ENCODE assay signal across 8 mouse cellular contexts in the genomic region with DNA sequence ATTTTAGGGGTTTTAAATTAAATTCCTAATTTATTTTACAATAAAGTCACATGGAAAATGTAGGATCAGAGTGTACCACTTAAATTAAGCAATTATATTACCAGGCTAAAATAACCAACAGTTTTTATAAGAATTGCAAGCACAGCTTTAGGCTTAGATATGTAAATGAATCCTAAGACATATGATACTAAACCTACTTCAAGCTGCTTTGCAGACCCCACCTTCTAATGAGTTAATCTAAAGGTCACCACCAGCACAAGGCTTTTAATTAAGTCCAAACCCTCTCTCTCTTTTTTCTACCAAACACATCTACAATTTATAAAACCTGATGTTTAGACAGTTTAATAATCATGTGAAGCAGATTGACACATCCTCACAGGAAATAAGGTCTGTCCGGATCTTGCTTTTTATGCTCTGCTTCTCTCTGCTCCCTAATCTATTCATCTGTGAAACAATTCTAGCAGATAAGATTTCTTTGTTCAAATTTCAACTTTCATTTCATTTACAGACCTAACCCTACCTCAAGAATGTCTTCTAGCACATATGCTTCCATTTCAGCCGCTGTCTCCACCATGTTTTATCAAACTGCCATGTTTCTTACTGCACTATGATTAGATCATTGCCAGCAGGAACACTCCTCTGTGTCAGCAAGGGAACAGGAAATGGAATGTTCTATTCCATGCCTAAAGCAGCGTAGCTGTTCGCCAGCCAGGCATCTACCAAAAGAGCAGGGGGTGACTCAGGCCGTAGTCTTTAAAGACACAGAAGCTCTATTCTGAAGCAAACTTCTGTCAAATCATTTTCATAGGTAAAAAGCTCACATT. TPM values are rescaled to one million over a fixed set of nuclear protein-coding genes. Genes with fewer than 3 reads are reported as not detected.
DNase-seq lines count a peak whose midpoint lies in the region; ATAC-seq lines count a peak whose summit lies in the region.

No protein-coding gene starts in this region.

- H3K9me3 ChIP-seq in embryonic facial prominence, embryonic 12.5 days, result no peaks in the 10 kb centered on the region
- no peaks in the 10 kb centered on the region for H3K9me3 ChIP-seq in megakaryocyte, embryonic 14.5 days

- 20% methylated on average over 5 of the region's 5 CpGs for WGBS in embryonic facial prominence, embryonic 12.5 days

- no peaks in the 10 kb centered on the region for H3K36me3 ChIP-seq in embryonic facial prominence, embryonic 12.5 days
- peaks cover 5% of the 10 kb centered on the region for H3K36me3 ChIP-seq in megakaryocyte, embryonic 14.5 days (replicated peaks; ENCODE audit: low read length)

- intact Hi-C loops in left cerebral cortex, postnatal 25 days (cut with DNase I), result no loop called here

- H3K9ac ChIP-seq in embryonic facial prominence, embryonic 12.5 days, result no peak overlapping the region

- peak; percentile 81 for DNase-seq in 3T3-L1 (ENCODE audit: low read depth, low spot score)
- DNase-seq in adrenal gland, adult 8-10 months, result peak; percentile 67
- DNase-seq in heart, adult 8-10 months (ENCODE audit: low spot score), result peak; percentile 83
- peak; percentile 59 for DNase-seq in kidney, adult 11 months
- DNase-seq in left cerebral cortex, postnatal 25 days (ENCODE audit: low spot score in 2 of 2), result peak; percentile 73 to 83
- peak; percentile 44 for DNase-seq in right cerebral cortex, postnatal 25 days

- peak overlapping the region; percentile 37 for H3K4me2 ChIP-seq in embryonic facial prominence, embryonic 12.5 days (replicated peaks)

- H3K4me3 ChIP-seq in embryonic facial prominence, embryonic 12.5 days, result peak overlapping the region; percentile 11; the same call in 1 of the 2 replicates
- H3K4me3 ChIP-seq in megakaryocyte, embryonic 14.5 days (replicated peaks), result peak overlapping the region; percentile 90

- peak overlapping the region; percentile 9; the same call in 1 of the 2 replicates for H3K27ac ChIP-seq in embryonic facial prominence, embryonic 12.5 days

- H3K27me3 ChIP-seq in embryonic facial prominence, embryonic 12.5 days, result no peaks in the 10 kb centered on the region
- no peaks in the 10 kb centered on the region for H3K27me3 ChIP-seq in megakaryocyte, embryonic 14.5 days (replicated peaks)

- ATAC-seq in embryonic facial prominence, embryonic 12.5 days (ENCODE audit: insufficient number of reproducible peaks, insufficient read depth, low FRiP score, low TSS enrichment), result peak; percentile 69; the same call in 1 of the 2 replicates

- H3K4me1 ChIP-seq in embryonic facial prominence, embryonic 12.5 days, result peaks cover 20% of the 10 kb centered on the region; the same call in 1 of the 2 replicates
- peaks cover 48% of the 10 kb centered on the region for H3K4me1 ChIP-seq in megakaryocyte, embryonic 14.5 days

RNA-seq across cellular contexts. Expression of gene Ankrd17, which starts 27.0 kb away (rescaled TPM):
- total RNA-seq in adrenal gland, adult 8-10 months (2022), result 100 to 1,000 TPM in 2 of 4 experiments, 10 to 100 TPM in 2; 87.8 to 118 (median 94.8) TPM
- 31.6 and 32.0 TPM in 2 replicates for polyA plus RNA-seq in embryonic facial prominence, embryonic 12.5 days (2016; fragmentation: Nextera tagmentation; extraction: Ambion mirVana)
- 10 to 100 TPM; 59.6 to 66.5 (median 64.5) TPM for total RNA-seq in heart, adult 8-10 months (2022)
- total RNA-seq in left cerebral cortex, postnatal 25 days (2021), result 100 to 1,000 TPM; 110 to 117 TPM
- 5.3 and 6.6 TPM in 2 replicates for polyA plus RNA-seq in megakaryocyte, embryonic 14.5 days (2012; ENCODE audit: insufficient read depth, low replicate concordance)

RNA-seq across cellular contexts. Expression of gene Gm9958, which starts 27.7 kb away (rescaled TPM):
- total RNA-seq in adrenal gland, adult 8-10 months (2022), result 1 to 10 TPM; 3.5 to 4.9 (median 3.9) TPM
- 6.2 and 8.8 TPM in 2 replicates for polyA plus RNA-seq in embryonic facial prominence, embryonic 12.5 days (2016; fragmentation: Nextera tagmentation; extraction: Ambion mirVana)
- total RNA-seq in heart, adult 8-10 months (2022), result under 1 TPM; 0.43 to 1.00 (median 0.73) TPM
- 1 to 10 TPM; 1.6 to 1.7 TPM for total RNA-seq in left cerebral cortex, postnatal 25 days (2021)
- not detected in 2 replicates for polyA plus RNA-seq in megakaryocyte, embryonic 14.5 days (2012; ENCODE audit: insufficient read depth, low replicate concordance)

Comparison
In these comparisons a context has a peak if more than half of its experiments do, and no peak if none do; other contexts are left out.
1. Peak in every context shown above with its lines: DNase-seq, ATAC-seq, H3K4me3 ChIP-seq and H3K27ac ChIP-seq.